Mouse (Mus musculus): ENCODE results near the gene Fndc3b. TPM values are rescaled to one million over a fixed set of nuclear protein-coding genes. Genes with fewer than 3 reads are reported as not detected.

The Fndc3b gene
- total and polyA plus RNA-seq, 2 experiments from 2014 or later, result 16.4 to 57.1 TPM

- no peak for TF ChIP-seq EP300 (IDR thresholded peaks at IDR 0.05; ENCODE audit: low read depth)
- peak; percentile 73 for TF ChIP-seq CTCF (IDR thresholded peaks at IDR 0.05; ENCODE audit: low read depth)
- DNase-seq (ENCODE audit: low spot score), result peak; percentile 78
- H3K4me2 ChIP-seq (ENCODE audit: low read depth, low read length), result no peak overlapping the region
- 42% methylated on average over 7 of the region's 7 CpGs for WGBS
- ATAC-seq (ENCODE audit: insufficient read depth, low read depth), result peak; percentile 47
- H3K36me3 ChIP-seq (replicated peaks; ENCODE audit: control insufficient read depth, insufficient read depth, low read length), result peaks cover 68% of the 10 kb centered on the region
- H3K4me3 ChIP-seq (ENCODE audit: low read depth, low read length), result no peak overlapping the region
- no peak overlapping the region for H3K9ac ChIP-seq (replicated peaks; ENCODE audit: low read depth, low read length)
- H3K27ac ChIP-seq (ENCODE audit: low read depth), result peak overlapping the region; percentile 75
- H3K27me3 ChIP-seq (ENCODE audit: control insufficient read depth, insufficient read depth, low read length), result no peaks in the 10 kb centered on the region
- H3K4me1 ChIP-seq (ENCODE audit: control insufficient read depth, insufficient read depth), result peaks cover 17% of the 10 kb centered on the region
- no peaks in the 10 kb centered on the region for H3K9me3 ChIP-seq (replicated peaks; ENCODE audit: control insufficient read depth, low read length)
These were observed 244.7 kb downstream of the Fndc3b start for GRCm38 (mm10) chr3:27466297-27466901.

GRCm38 (mm10) chr3:27463373-27463772, 247.7 kb downstream of the Fndc3b start:
- peaks cover 12% of the 10 kb centered on the region for H3K4me1 ChIP-seq (ENCODE audit: control insufficient read depth, insufficient read depth)
- H3K36me3 ChIP-seq (replicated peaks; ENCODE audit: control insufficient read depth, insufficient read depth, low read length), result peaks cover 79% of the 10 kb centered on the region
- TF ChIP-seq EP300 (IDR thresholded peaks at IDR 0.05; ENCODE audit: low read depth) (no peak), CTCF (IDR thresholded peaks at IDR 0.05; ENCODE audit: low read depth) (no peak)
- H3K4me2 ChIP-seq (ENCODE audit: low read depth, low read length), result no peak overlapping the region
- H3K9ac ChIP-seq (replicated peaks; ENCODE audit: low read depth, low read length), result no peak overlapping the region
- DNase-seq (ENCODE audit: low spot score), result no peak
- 75% methylated on average over 7 of the region's 7 CpGs for WGBS
- ATAC-seq (ENCODE audit: insufficient read depth, low read depth), result no peak
- peak overlapping the region; percentile 48; the same call in 1 of the 2 replicates for H3K27ac ChIP-seq (ENCODE audit: low read depth)
- H3K27me3 ChIP-seq (ENCODE audit: control insufficient read depth, insufficient read depth, low read length), result no peaks in the 10 kb centered on the region
- H3K9me3 ChIP-seq (replicated peaks; ENCODE audit: control insufficient read depth, low read length), result no peaks in the 10 kb centered on the region
- no peak overlapping the region for H3K4me3 ChIP-seq (ENCODE audit: low read depth, low read length)

GRCm38 (mm10) chr3:27462934-27463333, 248.2 kb downstream of the Fndc3b start:
- Histone ChIP-seq H3K9ac (replicated peaks; ENCODE audit: low read depth, low read length) (no peak overlapping the region), H3K4me2 (ENCODE audit: low read depth, low read length) (no peak overlapping the region), H3K9me3 (replicated peaks; ENCODE audit: control insufficient read depth, low read length) (no peaks in the 10 kb centered on the region), H3K27ac (ENCODE audit: low read depth) (peak overlapping the region; percentile 48; the same call in 1 of the 2 replicates), H3K4me3 (ENCODE audit: low read depth, low read length) (no peak overlapping the region), H3K36me3 (replicated peaks; ENCODE audit: control insufficient read depth, insufficient read depth, low read length) (peaks cover 82% of the 10 kb centered on the region), H3K27me3 (ENCODE audit: control insufficient read depth, insufficient read depth, low read length) (no peaks in the 10 kb centered on the region), H3K4me1 (ENCODE audit: control insufficient read depth, insufficient read depth) (peaks cover 12% of the 10 kb centered on the region)
- ATAC-seq (ENCODE audit: insufficient read depth, low read depth) (0 out of 2 replicates have a peak, but pooled peaks have one; percentile 15), DNase-seq (ENCODE audit: low spot score) (no peak)
- WGBS, result 53% methylated on average over 15 of the region's 15 CpGs
- TF ChIP-seq CTCF (IDR thresholded peaks at IDR 0.05; ENCODE audit: low read depth), result no peak

GRCm38 (mm10) chr3:27462316-27462902, 248.7 kb downstream of the Fndc3b start:
- Histone ChIP-seq H3K27me3 (ENCODE audit: control insufficient read depth, insufficient read depth, low read length) (no peaks in the 10 kb centered on the region), H3K4me1 (ENCODE audit: control insufficient read depth, insufficient read depth) (peaks cover 12% of the 10 kb centered on the region), H3K4me2 (ENCODE audit: low read depth, low read length) (no peak overlapping the region), H3K27ac (ENCODE audit: low read depth) (peak overlapping the region; percentile 48; the same call in 1 of the 2 replicates), H3K9ac (replicated peaks; ENCODE audit: low read depth, low read length) (no peak overlapping the region), H3K9me3 (replicated peaks; ENCODE audit: control insufficient read depth, low read length) (no peaks in the 10 kb centered on the region), H3K36me3 (replicated peaks; ENCODE audit: control insufficient read depth, insufficient read depth, low read length) (peaks cover 87% of the 10 kb centered on the region), H3K4me3 (ENCODE audit: low read depth, low read length) (no peak overlapping the region)
- ATAC-seq (ENCODE audit: insufficient read depth, low read depth) (no peak), DNase-seq (ENCODE audit: low spot score) (no peak)
- WGBS, result 69% methylated on average over 9 of the region's 9 CpGs
- TF ChIP-seq CTCF (IDR thresholded peaks at IDR 0.05; ENCODE audit: low read depth), result no peak
- no peak for TF ChIP-seq EP300 (IDR thresholded peaks at IDR 0.05; ENCODE audit: low read depth)

GRCm38 (mm10) chr3:27461861-27462260, 249.2 kb downstream of the Fndc3b start:
- WGBS, result 63% methylated on average over 7 of the region's 7 CpGs
- ATAC-seq (ENCODE audit: insufficient read depth, low read depth), result no peak

More at GRCm38 (mm10) chr3:27461861-27462260, 249.2 kb downstream of the Fndc3b start:
- Histone ChIP-seq H3K9me3 (replicated peaks; ENCODE audit: control insufficient read depth, low read length) (no peaks in the 10 kb centered on the region), H3K9ac (replicated peaks; ENCODE audit: low read depth, low read length) (no peak overlapping the region), H3K36me3 (replicated peaks; ENCODE audit: control insufficient read depth, insufficient read depth, low read length) (peaks cover 87% of the 10 kb centered on the region), H3K27me3 (ENCODE audit: control insufficient read depth, insufficient read depth, low read length) (no peaks in the 10 kb centered on the region), H3K27ac (ENCODE audit: low read depth) (peak overlapping the region; percentile 32; the same call in 1 of the 2 replicates), H3K4me2 (ENCODE audit: low read depth, low read length) (no peak overlapping the region), H3K4me3 (ENCODE audit: low read depth, low read length) (no peak overlapping the region), H3K4me1 (ENCODE audit: control insufficient read depth, insufficient read depth) (peaks cover 10% of the 10 kb centered on the region)
- no peak for TF ChIP-seq CTCF (IDR thresholded peaks at IDR 0.05; ENCODE audit: low read depth)
- no peak for TF ChIP-seq EP300 (IDR thresholded peaks at IDR 0.05; ENCODE audit: low read depth)
- no peak for DNase-seq (ENCODE audit: low spot score)
